Mouse (Mus musculus): ENCODE results near the gene Nemf.
"Not testable (repeated sequence)": the region's sequence is repeated elsewhere in the genome, so short reads cannot be mapped to it uniquely, and the experiment has no call there.

Nemf gene

DNA sequence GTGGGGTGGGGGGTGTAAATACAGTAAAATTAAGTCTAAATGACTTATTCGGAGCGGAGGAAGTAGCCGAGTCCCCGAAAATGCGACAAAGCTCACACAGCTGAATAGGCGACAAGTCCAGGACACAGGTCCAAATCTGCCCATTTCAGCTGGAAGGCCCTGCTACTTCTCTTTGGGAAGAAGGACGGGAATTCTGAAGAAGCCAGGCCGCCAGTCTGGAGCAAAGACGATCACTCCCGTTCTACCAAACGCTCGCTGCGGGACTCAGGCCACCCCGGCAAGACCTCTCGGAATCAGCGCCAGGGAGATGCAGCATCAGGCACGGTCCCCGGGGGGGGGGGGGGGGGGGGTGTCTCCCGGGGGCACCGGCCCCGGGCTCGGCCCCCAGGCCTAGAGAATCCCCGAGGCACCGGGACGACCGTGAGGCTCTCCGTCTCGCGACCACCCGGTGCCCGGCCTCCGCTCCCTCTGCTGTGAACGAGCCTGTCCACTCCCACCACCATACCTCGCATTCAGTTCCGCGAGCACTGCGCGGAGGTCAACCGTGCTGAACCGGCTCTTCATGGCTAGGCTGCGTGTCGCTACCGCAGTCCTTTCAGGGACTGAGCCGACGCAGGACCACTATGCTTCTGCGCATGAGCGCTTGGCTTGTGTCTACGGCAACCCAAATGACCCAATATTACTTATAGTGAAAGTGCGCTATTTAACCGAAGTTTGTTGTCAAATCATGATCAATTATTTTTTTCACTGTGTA is at the start of gene Nemf:
Gene Nemf, minus strand, starts transcription at position 620 of the 754 bp plus-strand sequence.
- in situ Hi-C loops (cut with MboI): loop anchor here (10.0 kb wide), 1 partner anchor 218 kb away; no protein-coding TSS in a partner anchor

DNA sequence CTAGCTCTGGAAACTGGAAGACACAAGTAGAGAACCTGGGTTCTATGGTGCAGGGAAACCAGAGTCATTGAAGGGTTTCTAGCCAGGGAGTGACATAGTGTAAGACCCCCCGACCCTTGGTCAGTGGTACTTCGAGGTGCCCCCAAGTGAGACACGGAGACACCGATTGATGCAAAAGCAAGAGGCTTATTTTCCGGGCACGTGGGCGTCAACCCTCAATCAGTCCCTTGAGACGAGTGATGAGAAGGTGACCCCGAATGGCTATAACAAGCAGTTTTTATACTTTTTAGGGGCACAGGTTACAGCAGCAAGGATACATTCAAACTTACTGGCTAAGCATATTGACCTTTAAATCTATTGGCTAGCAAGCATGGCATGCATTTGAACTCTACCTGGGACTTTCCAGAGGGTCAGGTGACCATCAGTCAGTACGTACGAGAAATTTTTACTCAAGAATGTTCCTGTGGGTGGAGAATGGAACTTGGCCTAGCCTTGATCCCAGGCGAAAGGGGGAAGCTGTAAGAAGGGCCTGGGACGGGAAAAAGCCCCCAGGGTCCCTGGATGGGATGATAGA is 45.7 kb upstream of the Nemf start:
- in situ Hi-C loops (cut with MboI): no loop called here

DNA sequence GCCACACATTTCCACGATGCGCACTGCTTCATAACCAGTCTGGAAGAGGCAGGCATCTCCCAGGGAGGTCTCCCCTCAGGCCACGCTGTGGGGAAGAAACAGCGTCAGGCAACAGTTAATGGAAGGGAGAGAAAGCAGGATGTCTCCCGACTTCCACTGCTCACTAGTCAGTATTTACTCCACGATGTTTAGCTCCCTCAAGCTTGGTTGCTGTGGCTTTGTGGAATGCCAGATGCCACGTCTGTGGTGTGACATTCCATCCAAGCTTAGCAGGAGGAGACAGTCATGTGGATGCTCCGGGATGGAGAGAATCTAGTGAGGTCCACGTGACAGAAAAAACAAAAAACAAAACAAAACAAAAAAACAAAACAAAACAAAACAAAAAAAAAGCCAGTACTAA is 45.1 kb upstream of the Nemf start:
- in situ Hi-C loops (cut with MboI): no loop called here

DNA sequence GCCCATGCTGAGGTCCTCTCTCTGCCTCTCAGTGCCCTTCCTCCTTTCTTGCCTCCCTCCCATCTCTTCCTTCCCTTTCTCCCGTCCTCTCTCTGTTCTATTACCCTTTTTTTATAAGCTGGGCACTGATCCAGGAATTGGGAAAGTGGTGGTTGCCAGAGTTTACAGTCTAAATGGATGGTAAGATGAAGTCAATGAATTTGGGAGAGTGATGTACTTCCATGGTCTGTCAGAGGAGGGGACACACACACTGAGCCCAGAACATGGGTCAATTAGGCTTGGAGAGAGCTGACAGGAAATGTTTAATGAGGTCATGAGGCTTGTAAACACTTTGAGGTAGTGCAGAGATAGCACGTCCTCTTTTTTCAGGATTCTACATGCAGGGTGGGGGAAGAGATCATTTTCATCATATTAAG is 43.9 kb upstream of the Nemf start:
- in situ Hi-C loops (cut with MboI): no loop called here

DNA sequence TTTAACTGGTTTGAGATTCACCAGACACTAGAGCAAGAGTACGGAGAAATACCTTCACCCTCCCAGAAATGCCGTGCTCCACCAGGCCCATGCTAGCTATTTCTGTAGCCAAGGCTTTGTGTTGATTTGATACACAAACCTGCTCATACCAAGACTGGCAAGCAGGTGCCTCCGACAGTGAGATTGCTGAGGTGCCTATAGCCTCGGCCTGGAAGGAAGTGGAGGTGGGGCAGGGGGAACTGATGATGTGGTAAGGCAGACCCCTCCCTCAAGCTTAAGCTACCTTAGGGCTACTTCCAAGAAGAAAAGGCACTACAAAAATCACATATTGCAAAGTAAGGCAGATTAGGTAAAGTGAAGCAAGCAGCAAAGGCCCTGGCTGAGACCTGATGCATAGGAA is 43.4 kb upstream of the Nemf start:
- in situ Hi-C loops (cut with MboI): no loop called here

DNA sequence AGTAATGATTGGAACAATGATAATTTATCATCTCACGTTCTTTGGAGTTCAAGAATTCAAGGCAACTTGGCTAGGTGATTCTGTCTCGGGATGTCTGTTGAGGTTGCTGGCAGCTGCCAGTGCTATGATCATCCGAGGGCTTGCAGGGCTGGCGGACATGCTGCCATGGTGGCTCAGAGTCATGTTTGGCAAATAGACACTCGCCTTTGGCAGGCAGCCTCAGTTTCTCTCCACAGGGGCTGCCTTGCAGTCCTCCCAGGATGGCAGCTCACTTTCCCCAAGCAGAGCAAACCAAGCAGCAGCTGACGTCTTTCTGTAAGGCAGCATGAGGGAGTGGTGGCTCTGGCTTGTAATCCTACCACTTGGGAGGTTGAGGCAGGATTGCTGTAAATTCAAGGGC is 37.5 kb upstream of the Nemf start:
- in situ Hi-C loops (cut with MboI): no loop called here

DNA sequence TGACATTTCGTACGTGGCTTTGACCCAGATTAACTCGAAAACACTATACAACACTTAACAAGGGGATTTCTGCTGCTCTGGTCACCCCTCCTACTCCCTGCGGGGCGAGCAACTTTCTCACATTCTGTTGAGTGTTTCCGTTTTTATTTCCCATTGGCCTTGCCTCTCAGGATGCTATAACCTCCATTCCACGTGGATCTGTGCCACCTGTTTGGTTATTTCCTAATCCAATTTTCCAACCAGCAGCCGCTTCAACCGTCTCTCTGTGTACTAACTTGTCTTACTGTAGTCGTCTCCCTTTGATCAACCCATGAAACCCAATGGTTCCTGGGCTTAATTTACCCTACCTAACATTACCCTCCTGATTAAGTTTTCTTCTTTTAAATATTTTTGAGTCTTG is 36.1 kb upstream of the Nemf start:
- in situ Hi-C loops (cut with MboI): no loop called here

DNA sequence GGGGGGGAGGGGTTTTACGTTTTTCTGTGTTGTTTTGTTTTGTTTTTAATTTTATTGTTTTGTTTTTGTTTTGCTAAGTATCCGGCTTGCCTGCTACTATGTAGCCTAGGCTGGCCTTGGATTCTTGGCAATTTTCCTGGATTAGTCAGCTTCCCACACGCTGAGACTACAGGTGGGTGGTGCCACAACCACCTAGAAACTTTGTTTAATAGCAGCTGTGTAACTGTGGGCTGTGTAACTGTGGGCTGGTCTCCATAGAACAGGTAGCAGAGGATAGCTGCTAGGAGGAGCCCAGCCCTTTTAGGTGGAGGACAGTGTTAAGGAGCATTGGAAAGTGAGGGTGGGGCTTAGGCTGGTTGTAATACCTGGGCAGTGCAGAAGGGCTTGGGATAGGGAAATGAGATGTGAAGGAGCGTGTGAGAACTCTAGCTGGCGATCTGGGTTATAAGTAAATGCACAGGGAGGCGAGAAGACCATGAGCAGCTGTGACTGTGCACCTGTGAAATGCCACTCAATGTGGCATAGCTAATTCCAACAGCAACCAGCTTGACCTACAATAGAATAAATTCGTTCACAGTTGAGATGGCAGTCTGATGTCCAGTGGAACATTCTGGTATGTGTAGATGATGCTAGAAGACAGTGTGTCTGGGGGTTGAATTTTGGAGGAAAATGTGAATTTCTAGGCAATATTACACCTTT is 33.2 kb upstream of the Nemf start:
- in situ Hi-C loops (cut with MboI): no loop called here

DNA sequence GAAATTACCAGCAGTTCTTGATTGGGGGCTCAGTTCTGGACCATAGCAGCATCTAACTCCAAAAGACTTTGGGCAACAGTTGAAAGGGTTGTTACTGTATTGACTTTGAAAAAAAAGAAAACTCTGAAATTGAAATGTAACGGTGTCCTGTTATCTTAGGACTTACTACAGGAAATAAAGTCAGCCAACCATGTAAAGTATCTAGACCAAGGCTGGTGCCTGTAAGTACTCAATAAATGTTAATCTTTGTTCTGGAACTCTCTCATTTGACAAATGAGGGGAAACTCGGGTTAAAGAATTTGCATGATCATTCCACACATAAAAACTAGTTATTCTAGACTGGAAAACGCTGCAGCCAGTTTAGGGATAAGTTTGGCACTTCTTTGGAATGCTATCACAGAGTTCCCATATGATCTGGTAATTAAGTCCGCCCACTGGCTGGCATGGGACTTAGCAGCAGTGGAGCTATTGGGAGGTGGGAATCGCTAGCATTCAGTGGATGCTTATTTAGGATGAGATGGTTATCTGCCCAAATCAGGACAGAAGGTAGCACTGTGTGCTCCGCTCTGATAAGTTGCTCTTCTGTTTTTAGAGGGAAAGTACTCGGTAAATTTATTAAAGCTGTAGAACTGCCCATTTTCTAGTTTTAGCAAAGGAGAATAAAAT is 32.4 kb upstream of the Nemf start:
- in situ Hi-C loops (cut with MboI): no loop called here

DNA sequence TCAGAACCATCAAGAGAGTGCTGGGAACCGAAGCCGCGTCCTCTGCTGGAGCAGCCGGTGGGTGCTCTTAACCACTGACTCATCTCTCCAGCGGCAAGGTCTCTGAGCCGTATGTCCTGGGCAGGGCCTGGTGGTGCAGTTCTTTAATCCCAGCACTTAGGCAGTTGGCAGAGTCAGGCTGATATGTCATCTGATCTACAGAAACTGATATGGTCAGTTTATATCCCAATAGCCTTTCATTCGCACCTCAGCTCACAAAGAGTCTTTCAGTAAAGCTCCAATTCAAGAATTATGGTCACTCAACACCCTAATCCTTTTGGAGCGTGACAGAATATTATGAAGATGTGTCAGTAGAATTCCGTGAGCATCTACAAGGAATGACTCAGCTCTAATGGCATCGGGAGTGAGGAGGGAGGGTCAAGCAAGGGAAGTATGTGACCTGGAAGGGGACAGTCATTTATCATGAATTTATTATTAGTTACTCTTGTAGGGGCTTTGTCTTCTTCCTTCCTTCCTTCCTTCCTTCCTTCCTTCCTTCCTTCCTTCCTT is 31.4 kb upstream of the Nemf start:
- in situ Hi-C loops (cut with MboI): no loop called here

DNA sequence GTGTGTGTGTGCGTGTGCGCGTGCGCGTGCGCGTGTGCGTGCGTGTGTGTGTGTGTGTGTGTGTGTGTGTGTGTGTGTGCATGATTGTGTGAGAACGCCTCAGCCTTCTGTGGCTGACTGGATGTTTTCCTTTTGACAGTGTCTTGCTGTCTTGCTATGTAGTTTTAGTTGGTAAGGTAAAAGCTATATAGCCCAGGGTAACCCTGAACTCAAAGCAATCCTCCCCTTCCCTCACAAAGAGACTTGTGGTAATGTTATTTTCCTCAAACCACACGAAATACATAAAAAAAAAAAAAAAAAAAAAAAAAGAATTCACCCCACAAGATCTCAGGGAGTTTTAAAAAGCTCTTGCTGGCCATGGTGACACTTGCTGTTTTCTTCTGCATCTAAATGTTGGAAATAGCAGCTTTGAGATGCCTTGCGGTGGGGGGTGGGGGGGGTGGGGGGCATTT is 29.3 kb upstream of the Nemf start:
- in situ Hi-C loops (cut with MboI): not testable (repeated sequence)

DNA sequence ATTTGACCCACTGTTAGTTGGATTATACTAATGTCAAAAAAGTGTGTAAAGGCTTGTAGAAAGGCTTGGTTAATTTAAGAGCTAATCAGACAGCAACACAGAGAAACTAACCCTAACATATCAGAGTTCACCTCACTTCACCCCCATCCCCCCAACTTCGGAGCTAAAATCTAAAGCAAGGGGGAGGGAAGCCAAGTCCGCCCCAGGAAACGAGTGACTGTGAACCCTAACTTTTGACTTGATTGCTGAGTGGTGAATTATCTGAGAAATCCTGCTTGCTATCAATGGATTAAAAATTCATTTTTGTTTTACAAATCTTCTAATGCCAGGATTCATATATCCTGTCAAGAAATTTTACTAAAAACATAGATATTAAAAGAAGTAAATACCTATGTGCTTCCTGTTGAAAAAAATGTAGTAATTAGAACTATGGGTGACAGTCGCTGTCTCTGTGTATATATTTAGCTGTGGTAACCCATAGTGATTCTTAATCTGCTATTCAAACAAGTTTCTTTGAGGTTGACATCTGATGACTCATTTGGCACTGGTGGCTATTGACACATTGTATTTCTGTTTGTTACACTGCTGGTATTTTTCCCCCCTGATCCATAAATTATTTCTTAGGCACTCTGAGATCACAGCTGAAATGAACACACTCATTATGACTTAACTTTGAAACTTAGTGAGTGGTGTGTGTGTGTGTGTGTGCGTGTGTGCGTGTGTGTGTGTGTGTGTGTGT is 28.7 kb upstream of the Nemf start:
- in situ Hi-C loops (cut with MboI): no loop called here

DNA sequence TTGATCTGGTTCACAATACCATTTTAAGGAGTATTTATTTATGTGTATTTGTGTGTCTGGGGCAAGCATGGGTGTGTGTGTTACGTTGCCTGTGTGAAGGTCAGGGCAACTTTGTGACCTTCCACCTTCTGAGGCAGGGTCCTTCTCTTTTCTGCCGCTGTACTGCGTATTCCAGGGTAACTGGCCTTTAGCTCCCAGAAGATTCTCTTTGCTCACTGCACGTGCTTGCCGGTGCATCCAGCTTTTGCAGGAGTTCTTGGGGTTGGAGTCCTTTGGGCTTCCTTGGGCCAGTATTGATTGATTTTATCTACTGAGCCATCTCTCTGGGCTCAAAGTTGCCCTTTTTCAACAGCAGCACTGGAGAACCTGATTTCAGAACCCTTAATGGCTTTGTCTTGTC is 27.6 kb upstream of the Nemf start:
- in situ Hi-C loops (cut with MboI): no loop called here

DNA sequence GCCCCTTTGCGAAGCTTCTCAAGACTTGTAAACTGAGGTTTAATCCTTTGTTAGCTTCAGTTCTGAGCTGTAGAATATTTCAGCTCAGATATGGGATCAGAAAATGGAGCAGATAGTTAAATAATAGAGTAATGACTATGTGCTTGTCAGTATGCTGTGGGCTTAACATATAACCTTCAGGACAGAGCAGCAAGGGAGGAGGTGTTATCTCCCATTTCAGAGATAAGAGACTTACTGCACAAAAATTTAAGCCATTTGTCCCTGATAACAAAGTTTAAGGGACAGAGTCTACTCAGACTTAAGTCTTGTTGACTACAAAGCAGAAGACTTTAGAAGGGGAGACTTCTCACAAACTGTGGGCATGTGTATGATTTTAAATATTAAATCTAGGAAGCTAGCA is 25.9 kb upstream of the Nemf start:
- in situ Hi-C loops (cut with MboI): no loop called here

DNA sequence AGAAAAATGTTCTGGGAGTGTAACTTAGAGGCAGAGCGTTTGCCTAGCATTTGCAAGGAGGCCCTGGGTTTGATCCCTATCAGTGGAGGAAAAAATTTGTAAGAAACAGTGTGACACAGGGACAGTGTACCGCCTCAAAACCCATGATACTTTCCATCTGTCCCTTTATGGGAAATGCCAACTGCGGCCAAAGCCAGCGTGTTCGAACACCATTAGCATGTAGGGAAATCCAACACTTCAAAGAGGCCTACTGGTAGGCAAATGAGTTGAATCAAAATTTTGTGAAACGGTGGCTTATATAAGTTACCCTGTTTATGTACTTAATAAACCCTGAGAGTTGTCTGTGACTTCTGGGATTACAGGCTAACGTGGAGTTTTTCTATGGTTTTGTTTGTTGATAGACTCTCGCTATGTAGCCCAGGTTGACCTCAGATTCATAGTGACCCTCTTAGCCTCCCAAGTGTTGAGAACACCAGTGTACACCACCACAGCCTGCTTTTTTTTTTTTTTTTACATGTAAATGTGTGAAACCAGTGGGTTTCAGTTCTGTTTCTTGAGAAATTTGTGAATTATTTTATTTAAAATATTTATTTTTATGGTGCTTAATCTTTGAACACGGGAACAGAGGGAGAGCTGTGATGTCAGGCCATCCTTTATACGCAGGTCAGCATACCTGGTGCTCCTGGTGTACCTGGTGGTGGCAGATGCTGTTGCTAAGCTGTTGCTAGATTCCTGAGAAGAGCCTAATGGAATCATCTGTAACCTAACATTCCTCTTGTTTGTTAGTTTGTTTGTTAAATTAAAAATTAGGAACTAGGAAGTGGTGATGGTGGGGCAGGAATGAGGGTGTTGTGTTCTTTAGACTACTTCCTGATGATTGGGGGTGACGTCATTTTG is 21.8 kb upstream of the Nemf start:
- in situ Hi-C loops (cut with MboI): no loop called here

DNA sequence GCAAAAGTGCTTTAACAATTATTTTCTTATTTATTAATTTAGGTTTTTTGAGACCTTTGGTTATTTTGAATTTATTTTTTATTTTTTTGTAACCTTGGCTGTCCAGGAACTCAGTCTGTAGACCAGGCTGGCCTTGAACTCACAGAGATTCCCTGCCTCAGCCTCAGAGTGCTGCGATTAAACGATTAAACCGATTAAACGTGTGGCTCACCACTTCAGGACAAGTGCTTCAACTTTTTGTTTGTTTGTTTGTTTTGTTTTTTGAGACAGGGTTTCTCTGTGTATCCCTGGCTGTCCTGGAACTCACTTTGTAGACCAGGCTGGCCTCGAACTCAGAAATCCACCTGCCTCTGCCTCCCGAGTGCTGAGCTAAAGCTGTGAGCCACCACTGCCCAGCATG is 20.7 kb upstream of the Nemf start:
- in situ Hi-C loops (cut with MboI): not testable (repeated sequence)

DNA sequence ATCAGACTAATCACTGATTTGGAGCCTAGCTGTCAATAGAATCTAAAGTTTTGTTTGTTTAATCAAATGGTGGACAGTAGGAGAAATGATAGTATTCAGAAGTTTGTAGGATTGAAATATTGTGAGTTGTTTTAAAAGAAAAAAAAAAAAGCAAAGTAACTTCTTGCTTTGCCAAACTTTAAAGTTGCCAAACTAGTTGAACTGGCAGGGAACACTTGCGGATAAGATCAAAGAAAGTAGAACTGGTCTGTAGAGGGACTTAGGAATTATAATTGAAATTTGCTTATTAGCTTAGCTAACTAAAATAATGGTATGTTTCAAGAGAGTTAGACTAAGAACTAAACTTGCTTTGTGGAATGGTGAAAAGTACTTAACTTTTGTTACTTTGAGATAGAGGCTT is 20.2 kb upstream of the Nemf start:
- in situ Hi-C loops (cut with MboI): no loop called here

DNA sequence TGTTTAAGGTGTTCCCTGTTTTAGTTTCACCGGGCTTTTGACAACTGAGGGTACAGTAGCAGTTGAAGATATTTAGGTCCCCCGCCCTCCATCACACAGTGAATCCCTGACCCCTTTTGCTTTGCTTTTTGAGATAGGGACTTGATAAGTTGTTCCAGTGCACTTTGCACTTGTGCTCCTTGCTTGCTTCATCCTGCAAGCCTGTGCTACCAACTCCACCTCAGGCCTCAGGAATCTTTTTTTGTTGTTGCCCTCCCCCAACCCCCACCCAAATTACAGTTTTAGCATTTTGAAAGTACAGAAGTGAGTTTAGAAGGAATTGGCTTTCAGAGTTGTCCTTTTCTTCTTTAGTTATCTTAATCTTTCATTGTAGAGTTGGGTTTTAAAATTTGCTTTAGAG is 19.2 kb upstream of the Nemf start:
- in situ Hi-C loops (cut with MboI): no loop called here

DNA sequence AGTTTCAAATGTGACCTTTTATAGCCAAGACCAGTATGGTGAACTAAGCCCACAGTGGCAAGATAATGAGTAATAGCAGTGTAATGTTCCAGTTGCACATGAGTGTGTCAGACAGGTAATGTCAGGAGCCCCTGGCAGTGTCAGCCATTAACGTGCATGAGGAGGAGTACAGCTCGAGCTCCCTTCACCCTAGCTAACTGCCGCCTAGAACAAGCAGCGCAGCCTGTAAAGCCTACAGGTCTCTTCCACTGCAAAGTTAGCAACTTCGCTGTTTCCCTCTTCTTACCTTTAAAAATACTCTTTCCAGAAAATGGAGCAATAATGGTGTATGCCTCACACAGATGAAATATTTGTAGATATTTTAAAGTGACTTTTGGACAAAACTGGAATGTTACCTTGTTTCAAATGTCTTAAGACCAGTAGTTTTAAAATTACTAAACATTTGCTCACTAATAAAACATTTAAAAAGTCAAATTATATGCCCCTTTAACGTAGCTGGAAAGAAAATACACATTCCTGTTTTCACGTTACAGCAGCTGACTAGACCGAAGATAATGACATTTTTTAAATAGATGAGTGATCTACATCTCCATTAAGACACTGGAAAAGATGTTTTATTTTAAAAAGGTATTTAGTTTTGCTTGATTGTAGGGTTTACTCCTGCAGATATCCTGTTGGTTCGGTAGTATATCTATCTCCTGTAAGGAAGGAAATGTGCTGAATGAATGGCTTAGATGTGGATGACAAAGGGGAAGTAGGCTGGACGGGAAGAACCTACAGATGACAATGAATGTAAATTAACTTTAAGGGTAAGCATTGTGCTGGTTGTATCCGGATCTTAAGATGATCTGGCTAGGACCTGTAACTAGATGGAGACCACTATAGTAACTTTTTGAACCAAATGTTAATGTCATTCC is 17.1 kb upstream of the Nemf start:
- in situ Hi-C loops (cut with MboI): no loop called here

Data from mature B cell (primary cell).